Mouse (Mus musculus): ENCODE measurements around the gene Sprr3. TPM values are rescaled to one million over a fixed set of nuclear protein-coding genes. Genes with fewer than 3 reads are reported as not detected.
A peak's percentile ranks its signal among the peaks of the same experiment; 100 is the strongest.
"Not testable (repeated sequence)": the region's sequence is repeated elsewhere in the genome, so short reads cannot be mapped to it uniquely, and the experiment has no call there.

The Sprr3 gene
- polyA plus RNA-seq, 1 experiment from 2014 or later: 1,930 TPM

GRCm38 (mm10) chr3:92485863-92486262 is 27.3 kb upstream of the Sprr3 start, which contains the start of gene Sprr1a:
Gene Sprr1a, minus strand, starts transcription at chr3:92485895.
- Histone ChIP-seq H3K4me2 (replicated peaks; ENCODE audit: low read depth) (peak within 1 kb of the TSS; percentile 20; the same call in 1 of the 2 replicates), H3K27ac (replicated peaks) (peak within 1 kb of the TSS; percentile 24), H3K9ac (ENCODE audit: low read length) (no peak within 1 kb of the TSS), H3K4me1 (replicated peaks; ENCODE audit: control insufficient read depth, insufficient read depth) (no peaks in the 10 kb centered on the region), H3K36me3 (ENCODE audit: control insufficient read depth, insufficient read depth, low read length) (no peaks in the 10 kb centered on the region), H3K27me3 (ENCODE audit: control insufficient read depth, insufficient read depth, low read length) (no peaks in the 10 kb centered on the region), H3K4me3 (ENCODE audit: low read depth, low read length) (no peak within 1 kb of the TSS; the same call in 1 of the 2 replicates), H3K9me3 (ENCODE audit: control insufficient read depth, low read length) (no peaks in the 10 kb centered on the region)
- DNase-seq (ENCODE audit: low spot score) (peak; percentile 34), ATAC-seq (ENCODE audit: low FRiP score, low TSS enrichment) (peak; percentile 93)
- TF ChIP-seq CTCF (IDR thresholded peaks at IDR 0.05; ENCODE audit: low read depth) (no peak), EP300 (optimal IDR thresholded peaks at IDR 0.05) (no peak)

- DNase-seq (ENCODE audit: low spot score); H3K9ac ChIP-seq (ENCODE audit: low read length); H3K4me1 ChIP-seq (replicated peaks; ENCODE audit: control insufficient read depth, insufficient read depth); H3K9me3 ChIP-seq (ENCODE audit: control insufficient read depth, low read length); H3K4me2 ChIP-seq (replicated peaks; ENCODE audit: low read depth); H3K27ac ChIP-seq (replicated peaks); H3K4me3 ChIP-seq (ENCODE audit: low read depth, low read length); H3K27me3 ChIP-seq (ENCODE audit: control insufficient read depth, insufficient read depth, low read length); ATAC-seq (ENCODE audit: low FRiP score, low TSS enrichment); H3K36me3 ChIP-seq (ENCODE audit: control insufficient read depth, insufficient read depth, low read length): not testable (repeated sequence)
- TF ChIP-seq CTCF (IDR thresholded peaks at IDR 0.05; ENCODE audit: low read depth): peak; percentile 61
These were observed 22.7 kb upstream of the Sprr3 start for GRCm38 (mm10) chr3:92481249-92481648.

GRCm38 (mm10) chr3:92470111-92470510 is 11.6 kb upstream of the Sprr3 start:
- 70% methylated on average over 2 of the region's 2 CpGs for WGBS
- Histone ChIP-seq H3K27ac (replicated peaks) (no peak overlapping the region), H3K9me3 (ENCODE audit: control insufficient read depth, low read length) (no peaks in the 10 kb centered on the region), H3K4me3 (ENCODE audit: low read depth, low read length) (no peak overlapping the region), H3K36me3 (ENCODE audit: control insufficient read depth, insufficient read depth, low read length) (no peaks in the 10 kb centered on the region), H3K4me2 (replicated peaks; ENCODE audit: low read depth) (no peak overlapping the region), H3K9ac (ENCODE audit: low read length) (no peak overlapping the region), H3K4me1 (replicated peaks; ENCODE audit: control insufficient read depth, insufficient read depth) (no peaks in the 10 kb centered on the region), H3K27me3 (ENCODE audit: control insufficient read depth, insufficient read depth, low read length) (no peaks in the 10 kb centered on the region)
- no peak for ATAC-seq (ENCODE audit: low FRiP score, low TSS enrichment)
- TF ChIP-seq EP300 (optimal IDR thresholded peaks at IDR 0.05): no peak
- TF ChIP-seq CTCF (IDR thresholded peaks at IDR 0.05; ENCODE audit: low read depth): no peak
- DNase-seq (ENCODE audit: low spot score): no peak

GRCm38 (mm10) chr3:92467424-92467823 is 8.9 kb upstream of the Sprr3 start:
- Histone ChIP-seq H3K9ac (ENCODE audit: low read length) (no peak overlapping the region), H3K36me3 (ENCODE audit: control insufficient read depth, insufficient read depth, low read length) (no peaks in the 10 kb centered on the region), H3K4me1 (replicated peaks; ENCODE audit: control insufficient read depth, insufficient read depth) (no peaks in the 10 kb centered on the region), H3K4me2 (replicated peaks; ENCODE audit: low read depth) (no peak overlapping the region), H3K27ac (replicated peaks) (no peak overlapping the region), H3K27me3 (ENCODE audit: control insufficient read depth, insufficient read depth, low read length) (no peaks in the 10 kb centered on the region), H3K9me3 (ENCODE audit: control insufficient read depth, low read length) (no peaks in the 10 kb centered on the region), H3K4me3 (ENCODE audit: low read depth, low read length) (no peak overlapping the region)
- no peak for ATAC-seq (ENCODE audit: low FRiP score, low TSS enrichment)
- no peak for DNase-seq (ENCODE audit: low spot score)
- no peak for TF ChIP-seq CTCF (IDR thresholded peaks at IDR 0.05; ENCODE audit: low read depth)
- TF ChIP-seq EP300 (optimal IDR thresholded peaks at IDR 0.05): no peak

GRCm38 (mm10) chr3:92466576-92466975 is 8.1 kb upstream of the Sprr3 start:
- ATAC-seq (ENCODE audit: low FRiP score, low TSS enrichment) (no peak), DNase-seq (ENCODE audit: low spot score) (no peak)
- TF ChIP-seq EP300 (optimal IDR thresholded peaks at IDR 0.05) (no peak), CTCF (IDR thresholded peaks at IDR 0.05; ENCODE audit: low read depth) (no peak)
- Histone ChIP-seq H3K9ac (ENCODE audit: low read length) (no peak overlapping the region), H3K36me3 (ENCODE audit: control insufficient read depth, insufficient read depth, low read length) (no peaks in the 10 kb centered on the region), H3K4me2 (replicated peaks; ENCODE audit: low read depth) (no peak overlapping the region), H3K27ac (replicated peaks) (no peak overlapping the region), H3K4me1 (replicated peaks; ENCODE audit: control insufficient read depth, insufficient read depth) (no peaks in the 10 kb centered on the region), H3K9me3 (ENCODE audit: control insufficient read depth, low read length) (no peaks in the 10 kb centered on the region), H3K27me3 (ENCODE audit: control insufficient read depth, insufficient read depth, low read length) (no peaks in the 10 kb centered on the region), H3K4me3 (ENCODE audit: low read depth, low read length) (no peak overlapping the region)
- WGBS: 49% methylated on average over 1 of the region's 1 CpGs

GRCm38 (mm10) chr3:92455151-92455550 is 3.4 kb downstream of the Sprr3 start:
- Histone ChIP-seq H3K27ac (replicated peaks) (no peak overlapping the region), H3K9ac (ENCODE audit: low read length) (no peak overlapping the region), H3K4me2 (replicated peaks; ENCODE audit: low read depth) (no peak overlapping the region), H3K36me3 (ENCODE audit: control insufficient read depth, insufficient read depth, low read length) (no peaks in the 10 kb centered on the region), H3K27me3 (ENCODE audit: control insufficient read depth, insufficient read depth, low read length) (no peaks in the 10 kb centered on the region), H3K4me1 (replicated peaks; ENCODE audit: control insufficient read depth, insufficient read depth) (no peaks in the 10 kb centered on the region), H3K9me3 (ENCODE audit: control insufficient read depth, low read length) (no peaks in the 10 kb centered on the region), H3K4me3 (ENCODE audit: low read depth, low read length) (no peak overlapping the region)
- DNase-seq (ENCODE audit: low spot score): no peak
- 78% methylated on average over 5 of the region's 5 CpGs for WGBS
- TF ChIP-seq EP300 (optimal IDR thresholded peaks at IDR 0.05): no peak
- TF ChIP-seq CTCF (IDR thresholded peaks at IDR 0.05; ENCODE audit: low read depth): no peak
- no peak for ATAC-seq (ENCODE audit: low FRiP score, low TSS enrichment)

Measured in stomach, postnatal 0 days (tissue).